In the genomic region with DNA sequence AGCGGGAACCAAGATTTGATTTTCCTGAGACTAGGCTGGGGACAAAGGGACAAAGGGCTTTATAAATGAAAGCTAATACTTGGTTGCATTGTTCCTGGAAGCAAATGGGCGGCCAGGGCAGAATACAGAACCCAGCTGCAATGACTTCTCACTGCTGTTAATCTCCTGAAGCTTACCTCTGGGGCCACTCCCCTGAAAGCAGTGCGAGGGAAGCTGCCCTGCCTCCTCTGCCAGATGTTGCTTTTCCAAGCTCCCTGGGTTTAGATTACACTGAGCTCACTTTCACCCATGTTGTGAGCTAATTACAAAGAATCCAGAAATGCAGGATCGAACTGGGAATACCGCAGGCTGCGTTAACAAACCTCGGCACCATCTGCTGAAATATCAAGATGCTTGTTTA, we compare ENCODE assay signal across 14 mouse cellular contexts.
A peak's percentile ranks its signal among the peaks of the same experiment; 100 is the strongest.
DNase-seq lines count a peak whose midpoint lies in the region; ATAC-seq and TF ChIP-seq lines count a peak whose summit lies in the region.
"Had no signal": no experiment of that assay in that cellular context is flagged by ENCODE, and none has a peak within 500 bp of the region (broad histone marks: within the 10 kb centered on the region; RNA-seq: fewer than 3 reads in every experiment).

No protein-coding gene starts in this region.

- H3K9ac ChIP-seq in forebrain, postnatal 0 days: no peak overlapping the region
- no peak overlapping the region for H3K9ac ChIP-seq in forebrain, embryonic 14.5 days (ENCODE audit: low read length)
- no peak overlapping the region for H3K9ac ChIP-seq in limb, embryonic 14.5 days (ENCODE audit: low read depth, low read length, severe bottlenecking)
- H3K9ac ChIP-seq in neural tube, embryonic 14.5 days (replicated peaks; ENCODE audit: low read depth, low read length): no peak overlapping the region
- H3K9ac ChIP-seq: embryonic facial prominence, embryonic 15.5 days; stomach, embryonic 15.5 days had no signal

- ATAC-seq in forebrain, postnatal 0 days: no peak
- ATAC-seq in forebrain, embryonic 14.5 days: 0 out of 2 replicates have a peak, but pooled peaks have one; percentile 11
- ATAC-seq in limb, embryonic 14.5 days (ENCODE audit: low FRiP score, low read depth): peak; percentile 82
- peak; percentile 80 for ATAC-seq in neural tube, embryonic 14.5 days (ENCODE audit: low read depth)
- no peak for ATAC-seq in megakaryocyte, adult 5-6 weeks (ENCODE audit: poor library complexity, severe bottlenecking)

- no peak overlapping the region for H3K4me3 ChIP-seq in forebrain, embryonic 10.5 days
- no peak overlapping the region for H3K4me3 ChIP-seq in forebrain, postnatal 0 days (ENCODE audit: low read depth, low read length)
- H3K4me3 ChIP-seq in forebrain, embryonic 14.5 days (ENCODE audit: low read depth, low read length): no peak overlapping the region
- H3K4me3 ChIP-seq in limb, embryonic 14.5 days (replicated peaks; ENCODE audit: low read length): no peak overlapping the region
- H3K4me3 ChIP-seq in neural tube, embryonic 14.5 days (ENCODE audit: low read depth, low read length): no peak overlapping the region
- H3K4me3 ChIP-seq: embryonic facial prominence, embryonic 15.5 days; stomach, embryonic 15.5 days had no signal

- H3K36me3 ChIP-seq in forebrain, embryonic 10.5 days (replicated peaks): peaks cover 10% of the 10 kb centered on the region
- H3K36me3 ChIP-seq in forebrain, postnatal 0 days (ENCODE audit: insufficient read depth): no peaks in the 10 kb centered on the region
- H3K36me3 ChIP-seq in forebrain, embryonic 14.5 days (ENCODE audit: control insufficient read depth, insufficient read depth, low read length): peaks cover 2% of the 10 kb centered on the region; the same call in 1 of the 2 replicates
- H3K36me3 ChIP-seq in limb, embryonic 14.5 days (ENCODE audit: control insufficient read depth, insufficient read depth, low read length): no peaks in the 10 kb centered on the region
- H3K36me3 ChIP-seq in neural tube, embryonic 14.5 days (ENCODE audit: control insufficient read depth, insufficient read depth, low read length): no peaks in the 10 kb centered on the region
- H3K36me3 ChIP-seq: embryonic facial prominence, embryonic 15.5 days; stomach, embryonic 15.5 days had no signal

- peak; percentile 35 for DNase-seq in forebrain, embryonic 10.5 days (ENCODE audit: extremely low spot score, low spot score)
- no peak for DNase-seq in forebrain, postnatal 0 days
- peak; percentile 41 for DNase-seq in forebrain, embryonic 14.5 days (ENCODE audit: low spot score)
- DNase-seq in limb, embryonic 14.5 days (ENCODE audit: low spot score): no peak
- no peak for DNase-seq in ovary, postnatal 36 days (ENCODE audit: low spot score)
- no peak for DNase-seq in urinary bladder, postnatal 25 days (ENCODE audit: low spot score)
- DNase-seq: heart, postnatal 14 days; kidney, adult 18-20 months; lung, postnatal 10 days had no signal

- WGBS in forebrain, embryonic 10.5 days: 18% methylated on average over 7 of the region's 7 CpGs
- WGBS in forebrain, postnatal 0 days: 14% methylated on average over 7 of the region's 7 CpGs
- WGBS in forebrain, embryonic 14.5 days: 5% methylated on average over 7 of the region's 7 CpGs
- WGBS in limb, embryonic 14.5 days: 16% methylated on average over 7 of the region's 7 CpGs
- WGBS in neural tube, embryonic 14.5 days: 27% methylated on average over 7 of the region's 7 CpGs

- H3K4me1 ChIP-seq in forebrain, embryonic 10.5 days: peaks cover 12% of the 10 kb centered on the region
- H3K4me1 ChIP-seq in forebrain, postnatal 0 days (ENCODE audit: insufficient read depth): 0 out of 2 replicates have a peak, but pooled peaks cover 4% of the 10 kb centered on the region
- peaks cover 4% of the 10 kb centered on the region; the same call in 1 of the 2 replicates for H3K4me1 ChIP-seq in forebrain, embryonic 14.5 days (ENCODE audit: control insufficient read depth, insufficient read depth, low read length)
- peaks cover 5% of the 10 kb centered on the region; the same call in 1 of the 2 replicates for H3K4me1 ChIP-seq in limb, embryonic 14.5 days (ENCODE audit: control insufficient read depth, insufficient read depth, low read length)
- 0 out of 2 replicates have a peak, but pooled peaks cover 6% of the 10 kb centered on the region for H3K4me1 ChIP-seq in neural tube, embryonic 14.5 days (ENCODE audit: control insufficient read depth, insufficient read depth, low read length)
- H3K4me1 ChIP-seq: stomach, embryonic 15.5 days had no signal

- peak overlapping the region; percentile 53; the same call in 1 of the 2 replicates for H3K27ac ChIP-seq in forebrain, embryonic 10.5 days
- no peak overlapping the region for H3K27ac ChIP-seq in forebrain, postnatal 0 days (ENCODE audit: low read depth, low read length)
- H3K27ac ChIP-seq in forebrain, embryonic 14.5 days (ENCODE audit: low read depth, low read length): peak overlapping the region; percentile 35; the same call in 1 of the 2 replicates
- H3K27ac ChIP-seq in limb, embryonic 14.5 days (replicated peaks; ENCODE audit: low read depth, low read length): no peak overlapping the region
- H3K27ac ChIP-seq in neural tube, embryonic 14.5 days (ENCODE audit: low read depth, low read length): peak overlapping the region; percentile 76
- H3K27ac ChIP-seq: embryonic facial prominence, embryonic 15.5 days; stomach, embryonic 15.5 days had no signal

- no peak for TF ChIP-seq CTCF in forebrain, postnatal 0 days (IDR thresholded peaks at IDR 0.05; ENCODE audit: low read depth)

- H3K27me3 ChIP-seq in forebrain, embryonic 10.5 days (ENCODE audit: poor library complexity, severe bottlenecking): no peaks in the 10 kb centered on the region
- H3K27me3 ChIP-seq in forebrain, postnatal 0 days (ENCODE audit: insufficient read depth, low read length): no peaks in the 10 kb centered on the region
- H3K27me3 ChIP-seq in forebrain, embryonic 14.5 days (replicated peaks; ENCODE audit: control insufficient read depth, insufficient read depth, low read length): no peaks in the 10 kb centered on the region
- no peaks in the 10 kb centered on the region for H3K27me3 ChIP-seq in limb, embryonic 14.5 days (ENCODE audit: control insufficient read depth, insufficient read depth, low read length)
- H3K27me3 ChIP-seq in neural tube, embryonic 14.5 days (ENCODE audit: control insufficient read depth, insufficient read depth, low read length): no peaks in the 10 kb centered on the region
- H3K27me3 ChIP-seq: embryonic facial prominence, embryonic 15.5 days; stomach, embryonic 15.5 days had no signal

- H3K9me3 ChIP-seq in forebrain, embryonic 10.5 days: no peaks in the 10 kb centered on the region
- no peaks in the 10 kb centered on the region for H3K9me3 ChIP-seq in forebrain, postnatal 0 days (ENCODE audit: low read length)
- H3K9me3 ChIP-seq in forebrain, embryonic 14.5 days (replicated peaks; ENCODE audit: control insufficient read depth, low read length): no peaks in the 10 kb centered on the region
- H3K9me3 ChIP-seq in limb, embryonic 14.5 days (ENCODE audit: control insufficient read depth, low read length): no peaks in the 10 kb centered on the region
- no peaks in the 10 kb centered on the region for H3K9me3 ChIP-seq in neural tube, embryonic 14.5 days (ENCODE audit: control insufficient read depth, low read length)
- H3K9me3 ChIP-seq: embryonic facial prominence, embryonic 15.5 days; stomach, embryonic 15.5 days had no signal

- H3K4me2 ChIP-seq in forebrain, postnatal 0 days (ENCODE audit: low read depth): no peak overlapping the region
- H3K4me2 ChIP-seq in forebrain, embryonic 14.5 days (ENCODE audit: low read length): no peak overlapping the region
- 0 out of 2 replicates have a peak overlapping the region, but pooled peaks have one; percentile 6 for H3K4me2 ChIP-seq in limb, embryonic 14.5 days (replicated peaks; ENCODE audit: low read depth, low read length, severe bottlenecking)
- no peak overlapping the region for H3K4me2 ChIP-seq in neural tube, embryonic 14.5 days (ENCODE audit: low read depth, low read length)
- H3K4me2 ChIP-seq: embryonic facial prominence, embryonic 15.5 days; liver, embryonic 11.5 days; stomach, embryonic 15.5 days had no signal

- TF ChIP-seq POLR2A in limb, embryonic 14.5 days (IDR thresholded peaks at IDR 0.05; ENCODE audit: borderline replicate concordance, extremely low read depth, insufficient read depth, insufficient read length): no peak

Comparison
In these comparisons a context has a peak if more than half of its experiments do, and no peak if none do; other contexts are left out.
1. DNase-seq: peak in forebrain, embryonic 10.5 days (single experiment) and forebrain, embryonic 14.5 days (single experiment); none in forebrain, postnatal 0 days (single experiment), limb, embryonic 14.5 days (single experiment), ovary, postnatal 36 days (single experiment) and urinary bladder, postnatal 25 days (single experiment).
2. H3K27ac ChIP-seq: peak in forebrain, embryonic 10.5 days (single experiment), forebrain, embryonic 14.5 days (single experiment) and neural tube, embryonic 14.5 days (single experiment); none in forebrain, postnatal 0 days (single experiment) and limb, embryonic 14.5 days (single experiment).
3. ATAC-seq: peak in forebrain, embryonic 14.5 days (single experiment), limb, embryonic 14.5 days (single experiment) and neural tube, embryonic 14.5 days (single experiment); none in forebrain, postnatal 0 days (single experiment) and megakaryocyte, adult 5-6 weeks (single experiment).